Mouse (Mus musculus) megakaryocyte, adult 5-6 weeks (primary cell): ENCODE measurements at regions not wholly inside any gene's neighbourhood (a gene's known extent, or its start where the extent isn't known, plus 50 kb on each side); places are given as distances from the start of the nearest gene placed in this dataset.

ENCODE experiments used
- ATAC-seq: 2 replicates; pipeline ENCODE4 v1.8.0; 2016; ENCODE audit warnings: mild to moderate bottlenecking, inconsistent platforms; ENCODE audit not compliant: poor library complexity, severe bottlenecking

DNA sequence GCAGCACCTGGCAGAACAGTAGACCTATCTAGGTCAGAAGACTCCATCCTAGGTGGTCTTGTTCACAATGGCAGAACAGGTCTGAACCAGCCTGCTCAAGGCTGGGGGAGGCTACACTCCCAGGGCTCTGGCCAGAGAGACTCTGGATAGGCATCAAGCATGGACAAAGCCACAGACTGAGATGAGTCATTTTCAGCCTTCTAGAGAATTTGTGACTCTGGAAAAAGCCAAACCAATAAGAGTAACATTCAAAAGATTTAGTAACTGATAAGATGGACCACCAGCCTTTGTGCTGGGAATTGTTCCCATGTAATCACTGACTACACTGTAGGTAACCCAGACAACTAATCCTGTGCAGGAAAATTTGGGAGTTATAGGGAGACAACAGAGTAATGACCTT lies 320.3 kb upstream of the Gm9747 start:
- ATAC-seq, result no peak

DNA sequence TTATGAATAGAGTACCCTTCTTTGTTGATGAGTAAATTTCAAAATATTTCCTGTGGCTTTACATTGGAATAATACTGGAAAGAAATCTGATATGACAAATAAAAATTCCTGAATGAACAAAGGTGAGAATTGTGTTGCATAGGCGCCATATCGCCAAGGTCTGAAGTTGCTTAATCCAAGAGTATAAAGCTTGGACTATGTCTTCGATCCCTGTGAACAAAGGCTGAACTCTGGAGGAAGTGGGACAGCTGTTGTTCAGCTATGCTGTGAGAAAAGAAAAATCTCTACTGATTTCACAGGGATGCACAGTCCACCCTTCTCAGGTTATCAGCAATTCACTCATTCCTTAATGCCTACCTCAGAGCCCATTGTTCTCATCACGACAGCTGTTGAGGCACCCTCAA lies 319.3 kb upstream of the Gm9747 start:
- ATAC-seq, result no peak

DNA sequence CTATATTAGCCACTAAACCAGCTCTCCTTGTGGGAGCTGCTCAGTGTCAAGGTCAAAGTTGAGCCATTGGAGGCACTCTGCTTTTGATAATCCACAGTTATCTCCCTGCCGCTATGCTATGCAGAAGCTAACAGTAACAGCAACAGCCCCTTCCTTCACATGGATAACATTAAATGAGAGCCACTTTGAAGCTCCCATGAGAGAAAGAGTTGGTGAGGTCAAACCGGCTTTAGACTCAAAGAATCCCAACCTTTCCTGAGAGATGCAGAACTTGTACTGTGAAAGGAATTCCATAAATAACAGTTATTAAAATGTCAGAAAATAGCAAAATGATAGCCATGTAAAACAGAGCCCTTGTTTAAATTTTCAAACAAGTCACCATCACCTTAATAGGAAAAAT lies 316.1 kb upstream of the Gm9747 start:
- ATAC-seq, result no peak

DNA sequence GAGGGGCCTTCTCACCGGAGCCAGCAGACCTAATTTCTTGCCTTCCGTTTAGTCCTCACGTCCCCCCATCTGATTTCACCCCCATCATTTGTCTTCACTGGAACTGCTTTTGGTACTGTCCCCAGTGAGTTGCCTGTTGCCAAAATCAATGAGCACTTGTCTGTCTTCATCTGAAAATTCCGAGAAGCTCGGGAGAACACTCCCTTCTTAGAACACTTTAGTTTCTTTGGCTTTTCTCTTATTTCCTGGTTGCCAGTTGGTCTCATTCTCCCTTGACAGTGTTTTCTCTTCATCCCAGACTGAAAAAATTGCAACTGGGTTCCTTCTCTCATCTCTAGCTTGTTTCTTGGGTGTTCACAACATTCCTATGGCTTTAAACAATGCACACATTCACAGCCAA lies 305.2 kb upstream of the Gm9747 start:
- ATAC-seq, result no peak

DNA sequence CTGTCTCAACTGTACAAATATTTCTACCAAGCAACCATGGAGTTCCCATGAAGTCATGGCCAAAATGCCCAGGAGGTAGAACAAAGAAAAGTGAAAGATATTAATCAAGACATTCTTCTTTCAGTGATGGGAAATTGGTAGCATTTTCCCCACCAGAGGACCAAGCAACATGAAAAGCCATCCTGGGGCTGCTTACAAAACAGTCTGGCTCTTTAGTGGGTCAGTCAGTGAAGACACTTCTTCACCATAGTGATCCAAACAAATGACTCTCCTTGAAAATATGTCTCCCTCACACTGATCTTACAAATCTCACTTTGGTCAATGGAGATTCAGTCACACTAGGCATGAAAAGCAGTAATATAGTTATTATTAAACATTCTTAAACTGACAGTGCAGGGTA lies 299.8 kb upstream of the Gm9747 start:
- ATAC-seq, result no peak

DNA sequence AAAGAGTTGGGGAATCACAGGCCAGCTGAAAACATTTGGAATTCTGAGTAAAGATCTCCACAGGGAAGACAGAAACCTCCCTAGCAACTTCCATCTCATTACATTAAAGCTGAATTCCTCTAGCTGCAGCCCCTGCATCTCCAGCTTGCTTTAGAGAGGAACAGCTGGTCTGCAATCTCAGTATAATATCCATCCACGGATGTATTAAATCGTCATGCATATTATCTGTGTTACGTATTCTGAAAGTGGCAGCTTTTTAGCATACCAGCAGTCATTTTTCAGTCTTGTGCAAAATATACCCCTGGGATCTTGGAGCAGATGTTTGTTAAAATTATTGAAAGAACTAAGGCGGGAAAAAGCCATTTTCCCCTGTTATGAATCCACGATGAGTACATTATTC lies 287.7 kb upstream of the Gm9747 start:
- no peak for ATAC-seq

DNA sequence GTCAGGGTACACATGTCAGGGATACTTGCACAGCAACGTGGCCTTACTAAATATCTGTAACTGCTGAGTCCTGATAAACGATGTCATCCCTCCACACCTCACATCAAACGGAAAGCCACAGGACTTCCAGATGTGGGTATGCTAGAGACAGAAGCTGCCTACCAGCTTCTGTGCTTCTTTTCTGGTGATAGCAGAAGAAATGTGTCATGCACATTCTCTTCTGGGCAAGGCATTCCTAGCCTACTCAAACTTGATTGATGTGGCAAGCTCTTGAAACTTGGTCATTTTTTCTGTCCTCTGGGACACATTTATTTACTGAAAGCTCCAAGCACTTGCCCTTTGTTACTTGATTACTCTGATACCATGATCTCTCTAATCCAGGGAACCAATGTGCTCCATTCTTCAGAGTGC lies 282.8 kb upstream of the Gm9747 start:
- no peak for ATAC-seq

DNA sequence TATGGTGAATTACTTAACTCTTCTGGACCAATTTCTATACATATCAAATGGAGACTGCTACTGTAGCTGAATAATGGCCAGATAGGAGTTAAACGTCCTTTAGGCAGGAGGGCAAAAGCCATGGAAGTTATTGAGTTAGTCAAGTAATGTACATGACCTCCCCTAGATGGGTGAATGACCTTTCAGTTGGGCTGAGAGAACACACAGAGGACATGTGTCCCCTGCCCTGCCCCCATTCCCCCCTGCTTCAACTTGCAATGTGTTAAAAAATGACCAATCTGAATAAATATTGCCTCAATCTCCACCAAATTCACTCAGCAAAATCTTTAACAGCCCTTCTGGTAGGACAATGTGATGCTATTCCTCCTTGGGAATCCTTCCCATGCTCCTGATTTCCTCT lies 282.1 kb upstream of the Gm9747 start:
- ATAC-seq, result no peak

DNA sequence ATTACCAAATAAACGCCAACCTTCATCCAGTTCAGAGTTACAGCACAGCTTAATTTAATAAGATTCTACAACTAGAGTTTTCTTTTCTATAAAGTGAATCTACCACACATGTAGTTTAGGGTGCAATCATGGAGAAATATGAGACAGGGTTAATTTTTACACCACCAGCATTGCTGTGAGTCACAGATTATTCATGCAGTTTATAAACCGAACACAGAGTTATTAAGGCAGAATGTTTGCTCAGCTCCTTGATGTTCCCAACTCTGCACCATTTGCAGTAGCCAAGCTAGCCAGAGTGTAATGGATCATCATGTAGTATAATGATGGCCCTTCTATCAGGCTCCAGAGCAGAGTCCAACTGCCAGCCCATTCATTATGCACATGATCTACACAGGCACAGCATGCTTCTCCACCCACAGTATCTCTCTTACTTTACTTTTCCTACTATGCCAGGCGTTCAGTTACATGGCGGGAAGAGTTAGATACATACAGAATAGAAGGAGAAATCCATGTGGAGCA lies 281.4 kb upstream of the Gm9747 start:
- no peak for ATAC-seq

DNA sequence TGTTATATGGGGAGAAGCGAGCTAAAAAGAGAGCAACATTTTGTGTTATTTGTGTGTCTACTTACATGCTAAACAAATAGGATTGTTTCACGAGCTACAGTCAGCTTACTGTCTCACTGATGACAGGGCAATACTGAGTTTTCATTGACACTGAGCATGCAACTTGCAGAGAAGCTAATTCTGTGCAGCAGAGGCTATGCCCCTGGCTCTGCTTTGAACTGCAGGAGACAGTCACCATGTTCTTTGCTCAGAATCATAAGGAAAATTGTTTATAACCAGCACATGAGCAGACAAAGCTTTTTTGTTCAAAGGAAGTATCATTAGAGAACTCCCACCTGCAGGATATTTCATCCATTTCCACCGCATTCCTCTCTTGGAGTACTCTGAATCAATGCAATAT lies 280.8 kb upstream of the Gm9747 start:
- ATAC-seq, result no peak

DNA sequence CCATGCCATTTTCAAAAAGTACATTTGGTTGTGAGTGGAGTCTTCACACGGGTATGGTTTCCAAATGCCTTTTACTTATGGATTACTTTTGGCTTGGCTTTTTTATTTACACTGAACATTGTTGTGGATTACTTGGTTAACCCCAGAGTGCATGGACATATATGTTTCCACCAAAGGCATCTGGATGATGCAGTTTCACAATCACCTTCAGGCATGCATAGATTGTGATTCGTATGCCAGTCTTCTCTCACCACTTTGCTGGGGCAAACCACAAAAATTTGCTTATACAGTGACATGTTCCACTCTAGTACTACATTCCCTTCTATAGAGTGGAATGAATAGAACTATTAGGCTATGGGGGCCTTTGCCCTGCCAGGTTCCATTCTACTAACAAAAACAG lies 278.4 kb upstream of the Gm9747 start:
- ATAC-seq, result no peak

DNA sequence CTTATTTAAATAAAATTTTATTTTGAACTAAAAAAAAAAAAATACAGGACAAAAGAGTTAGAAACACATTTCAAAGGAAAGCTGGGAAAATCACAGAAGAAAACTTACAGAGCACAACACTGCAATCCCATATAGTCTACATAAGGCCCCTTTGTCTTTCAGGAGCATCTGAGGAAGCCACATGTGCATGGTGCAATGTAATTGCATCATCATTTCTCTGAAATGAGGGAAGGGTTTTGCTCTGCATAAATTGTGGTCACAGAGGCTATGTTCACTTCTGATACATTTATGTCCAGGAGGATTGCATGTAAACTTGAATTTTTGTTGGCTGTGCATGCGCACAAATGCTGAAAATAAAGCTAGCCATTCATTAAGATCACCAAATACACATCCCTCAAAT lies 265.9 kb upstream of the Gm9747 start:
- ATAC-seq, result no peak

DNA sequence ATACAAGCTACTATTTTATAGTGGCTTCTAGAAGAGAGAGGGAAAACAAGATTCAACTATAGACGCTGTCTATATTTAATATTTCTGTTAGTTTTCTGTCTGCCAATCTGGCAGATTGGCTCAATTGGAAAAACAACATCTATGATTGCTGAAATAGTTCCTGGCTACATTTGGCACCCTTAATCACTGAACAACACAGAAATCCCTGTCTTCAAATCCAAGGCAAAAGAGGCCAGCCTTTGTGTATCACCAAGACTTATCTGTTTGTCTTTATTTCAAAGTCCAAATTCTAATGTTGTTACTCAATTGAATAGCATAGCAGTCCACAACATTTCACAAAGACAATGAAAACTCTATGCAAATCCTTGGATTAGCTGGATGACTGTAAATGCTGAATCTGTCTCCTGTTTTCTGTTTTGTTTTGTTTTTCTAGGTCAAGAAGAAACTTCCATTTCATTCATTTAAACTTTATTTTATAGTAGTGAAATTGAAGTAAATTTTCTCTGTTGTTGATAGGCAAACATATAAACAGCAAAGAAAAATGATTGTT lies 265.1 kb upstream of the Gm9747 start:
- ATAC-seq, result no peak

DNA sequence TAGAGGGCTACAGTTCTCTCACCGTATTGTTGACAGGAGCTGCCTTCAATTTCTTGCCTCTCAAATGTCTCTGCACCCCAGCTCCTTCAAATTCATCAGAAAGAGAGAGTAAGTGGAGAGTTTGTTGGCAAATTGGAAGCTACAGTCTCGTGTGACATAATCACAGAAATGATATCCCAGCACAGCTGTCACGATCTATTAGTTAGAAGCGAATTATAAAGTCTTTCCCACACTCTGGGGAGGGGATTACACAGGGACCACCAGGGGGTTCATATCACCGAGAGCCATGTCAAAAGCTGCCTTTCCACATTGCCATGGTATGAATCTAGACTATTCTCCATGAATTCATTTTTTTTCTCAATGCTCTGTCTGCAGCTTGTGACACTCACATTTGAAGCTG lies 260.3 kb upstream of the Gm9747 start:
- no peak for ATAC-seq

DNA sequence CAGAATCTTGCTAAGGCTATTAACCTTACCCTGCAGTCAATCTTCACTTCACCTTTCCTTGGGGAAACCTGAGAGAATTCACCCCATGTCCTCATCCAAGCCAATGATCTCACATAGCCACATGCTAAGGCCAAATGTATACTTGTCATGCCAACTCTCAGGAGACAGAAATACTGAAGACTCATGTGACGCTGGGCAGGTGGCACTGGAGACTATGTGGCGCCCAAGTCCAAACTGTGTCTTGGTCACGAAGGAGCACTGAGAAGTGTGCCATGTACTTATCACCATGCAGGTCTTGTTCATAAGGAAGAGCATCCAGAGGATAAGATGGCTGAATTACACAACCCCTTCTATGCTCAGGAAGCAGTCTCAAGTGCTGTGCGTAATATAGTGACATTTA lies 259.4 kb upstream of the Gm9747 start:
- no peak for ATAC-seq

DNA sequence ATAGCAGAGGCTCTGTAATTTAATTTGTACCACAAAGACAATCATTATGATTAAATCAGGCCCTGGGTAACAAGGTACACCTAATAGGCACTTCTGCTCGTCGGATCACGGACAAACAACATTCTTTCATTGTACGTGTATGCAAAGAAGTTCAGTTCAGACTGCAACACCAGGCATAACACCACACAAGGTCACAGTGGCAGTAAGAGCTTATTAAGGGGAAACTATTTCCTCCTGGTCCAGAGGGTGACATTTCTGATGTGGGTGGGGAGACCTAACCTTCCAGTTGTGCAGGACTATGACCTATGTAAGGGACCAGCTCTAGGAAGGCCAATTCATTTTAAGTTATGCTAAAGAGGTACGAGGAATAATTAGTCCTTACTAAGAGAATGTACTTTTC lies 225.0 kb upstream of the Gm9747 start:
- ATAC-seq, result no peak

DNA sequence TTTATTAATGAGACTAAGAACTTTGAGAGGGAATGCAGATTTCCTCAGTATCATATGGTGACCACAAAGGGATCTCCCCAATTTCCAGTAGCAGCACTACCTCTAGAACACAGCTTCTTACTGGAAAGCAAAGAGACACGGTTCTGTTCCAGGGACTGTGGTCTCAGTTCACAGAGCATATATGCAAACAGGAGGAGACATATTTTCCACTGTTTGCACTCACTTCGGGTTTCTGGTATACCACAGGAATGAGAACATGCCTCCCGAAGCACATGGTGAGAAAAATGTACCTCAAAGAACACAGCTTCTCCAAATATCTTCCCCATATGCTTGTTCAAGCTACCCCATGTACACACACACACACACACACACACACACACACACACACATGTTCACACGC lies 224.1 kb upstream of the Gm9747 start:
- ATAC-seq, result no peak

DNA sequence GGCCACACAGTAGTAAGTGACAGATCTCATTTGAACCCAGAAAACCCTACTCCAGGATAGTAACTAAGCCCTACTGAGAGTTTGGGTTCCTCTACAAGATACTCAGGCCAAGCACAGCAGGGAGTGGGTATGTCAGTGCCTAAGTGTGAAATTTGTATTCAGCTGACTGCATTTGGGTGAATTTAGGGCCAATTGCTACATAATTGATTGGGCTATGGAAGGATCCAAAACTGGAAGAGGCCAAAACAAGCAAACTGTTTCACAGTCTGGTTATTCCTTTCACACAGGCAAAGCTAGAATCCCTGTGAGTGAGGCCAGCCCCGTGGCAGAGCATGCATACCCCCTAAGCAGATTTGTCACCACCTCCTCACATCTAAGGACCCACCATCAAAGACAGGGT lies 221.9 kb upstream of the Gm9747 start:
- ATAC-seq, result no peak

DNA sequence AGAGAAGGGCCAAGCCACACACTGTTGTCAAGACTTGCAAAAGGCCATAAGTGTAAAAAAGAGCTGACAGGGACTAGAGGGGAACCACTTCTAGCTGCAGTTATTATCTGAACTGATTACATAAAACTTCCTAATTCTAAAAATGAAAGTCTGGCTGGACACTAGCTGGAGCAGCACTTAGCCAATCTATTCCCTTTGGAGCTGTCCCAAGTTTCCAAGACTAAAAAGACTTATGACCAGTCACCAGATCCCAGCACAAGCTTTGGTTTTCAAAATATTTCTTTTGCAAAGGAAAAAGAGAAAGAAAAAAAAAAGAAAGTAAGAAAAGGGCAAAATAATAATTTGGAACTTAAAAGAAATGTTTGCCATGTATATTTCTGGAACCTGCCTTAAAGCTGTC lies 217.6 kb upstream of the Gm9747 start:
- ATAC-seq, result no peak

DNA sequence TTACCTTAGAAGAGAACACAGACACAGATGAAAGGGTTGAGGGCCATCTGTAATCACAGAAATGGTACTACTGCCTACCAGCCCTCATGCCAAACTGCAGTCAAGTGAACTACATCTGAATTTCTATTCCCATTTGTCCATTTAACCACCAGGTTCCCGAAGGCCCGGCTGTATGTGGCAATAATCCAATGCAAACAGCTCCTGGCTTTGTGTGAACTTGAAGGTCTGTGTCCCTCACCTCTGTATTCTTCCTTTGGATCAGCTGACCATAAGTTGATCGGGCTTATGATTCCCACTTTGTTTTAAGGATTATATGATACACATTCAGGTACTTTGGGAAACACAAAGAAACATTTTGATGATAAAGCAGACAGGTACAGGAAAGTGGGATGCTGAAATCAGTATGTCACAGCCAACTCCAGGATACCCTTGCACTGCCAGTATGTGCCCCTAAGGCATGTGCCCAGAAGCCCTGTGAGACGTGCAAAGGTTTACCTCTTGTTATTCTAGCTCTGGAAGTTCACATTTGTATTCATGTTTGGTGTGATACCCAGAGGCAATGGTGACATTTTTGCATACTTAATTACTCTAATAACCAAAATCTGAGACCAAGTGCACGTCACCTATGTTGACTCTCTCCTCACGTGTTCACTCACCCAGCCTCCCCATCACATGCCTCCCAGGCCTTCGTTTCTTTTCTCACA lies 214.1 kb upstream of the Gm9747 start:
- no peak for ATAC-seq

DNA sequence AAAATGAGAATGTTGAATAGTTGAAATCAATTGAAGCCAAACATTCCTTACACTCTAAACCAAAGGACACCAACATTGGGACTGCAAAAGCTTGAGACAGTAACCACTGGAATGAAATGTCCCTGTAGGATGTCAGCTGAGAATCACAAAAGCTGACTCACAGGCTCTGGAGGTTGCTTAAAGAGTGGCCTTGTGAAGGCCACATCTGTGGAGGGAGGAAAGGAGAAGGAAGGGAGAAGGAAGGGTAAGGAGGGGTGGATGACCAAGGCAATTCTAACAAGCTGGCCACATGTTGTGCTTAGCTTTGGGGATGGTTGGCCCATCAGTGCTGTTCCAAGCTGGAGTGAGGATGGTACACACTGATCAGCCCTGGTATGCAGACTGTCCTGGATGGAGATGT lies 205.2 kb upstream of the Gm9747 start:
- no peak for ATAC-seq

DNA sequence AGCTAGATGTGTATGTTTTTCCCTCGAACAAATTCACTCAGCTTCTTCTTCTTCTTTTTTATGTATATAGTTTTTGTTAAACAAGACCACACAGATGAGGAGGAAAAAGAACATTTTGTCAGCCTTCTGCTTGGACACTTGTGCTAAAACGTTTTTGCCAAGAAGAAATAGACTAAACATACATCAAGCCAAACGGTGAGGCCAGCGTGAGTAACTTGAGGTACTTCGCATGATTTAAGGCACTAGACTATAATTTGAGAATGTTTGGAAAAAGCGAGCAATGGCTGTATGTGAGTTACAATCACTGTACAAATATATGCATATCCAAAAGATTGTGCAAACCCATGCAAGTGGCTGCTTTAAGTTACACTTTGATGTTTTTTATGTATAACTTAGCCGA lies 201.8 kb upstream of the Gm9747 start:
- no peak for ATAC-seq

DNA sequence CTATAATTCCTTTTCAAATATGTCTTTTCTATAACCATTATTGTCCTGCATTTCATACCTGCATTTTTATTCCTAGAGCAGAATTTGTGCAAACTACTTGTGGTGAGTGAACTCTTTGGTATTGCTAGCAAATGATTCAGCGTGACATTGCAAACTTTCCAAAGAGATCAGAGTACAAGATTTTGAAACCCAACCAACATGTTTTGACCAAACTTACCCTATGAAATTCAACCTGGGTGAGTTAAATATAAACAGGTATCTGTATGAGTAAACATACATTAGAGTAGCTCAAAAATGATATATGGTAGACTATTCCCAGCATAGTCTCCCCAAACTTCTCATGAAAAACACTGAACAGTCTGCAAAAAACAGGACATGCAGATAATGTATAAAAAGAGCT lies 200.5 kb upstream of the Gm9747 start:
- ATAC-seq, result no peak
